Mouse (Mus musculus) hindbrain, postnatal 0 days (tissue): ENCODE results near the gene Vps37b. TPM values are rescaled to one million over a fixed set of nuclear protein-coding genes. Genes with fewer than 3 reads are reported as not detected.
A peak's percentile ranks its signal among the peaks of the same experiment; 100 is the strongest.

Source experiments
- ATAC-seq: fragments of 200-750 bp; cut with Nextera tagmentation; 2 replicates; pipeline ENCODE4 v1.8.0; 2017; ENCODE audit warnings: mild to moderate bottlenecking, moderate TSS enrichment, moderate library complexity
- DNase-seq: peaks from one replicate; pipeline ENCODE4 v3.0.0-alpha.2; 2015; ENCODE audit warnings: low spot score
- H3K27ac ChIP-seq: fragments of 300-500 bp; sonication (generic); 2 replicates; pipeline ENCODE4 v1.5.1; 2014; ENCODE audit warnings: mild to moderate bottlenecking
- H3K27me3 ChIP-seq: fragments of 300-500 bp; sonication (generic); 2 replicates; pipeline ENCODE4 v1.6.1; 2014; ENCODE audit warnings: low read length, mixed read lengths; ENCODE audit not compliant: insufficient read depth
- H3K36me3 ChIP-seq: fragments of 300-500 bp; sonication (generic); 2 replicates; pipeline ENCODE4 v1.6.1; 2014; ENCODE audit warnings: low read length, mixed read lengths; ENCODE audit not compliant: insufficient read depth
- H3K4me1 ChIP-seq: fragments of 300-500 bp; sonication (generic); 2 replicates; pipeline ENCODE4 v1.6.1; 2014; ENCODE audit warnings: antibody characterized with exemption, low read length, mixed read lengths; ENCODE audit not compliant: insufficient read depth
- H3K4me2 ChIP-seq: fragments of 300-500 bp; sonication (generic); 2 replicates; pipeline ENCODE4 v1.6.1; 2014; ENCODE audit warnings: low read depth, mild to moderate bottlenecking, low read length, moderate library complexity, mixed read lengths
- H3K4me3 ChIP-seq: fragments of 300-500 bp; sonication (generic); 2 replicates; pipeline ENCODE4 v1.5.1; 2014; ENCODE audit warnings: low read length
- H3K9ac ChIP-seq: fragments of 300-500 bp; sonication (generic); replicated peaks from 2 replicates; pipeline ENCODE4 v1.6.1; 2014; ENCODE audit warnings: mild to moderate bottlenecking, low read length, moderate library complexity, mixed read lengths
- H3K9me3 ChIP-seq: fragments of 300-500 bp; sonication (generic); 2 replicates; pipeline ENCODE4 v1.6.1; 2016; ENCODE audit warnings: low read length, mixed read lengths
- CTCF ChIP-seq: IDR thresholded peaks from 2 replicates; pipeline ENCODE4 v1.5.1; 2016; ENCODE audit warnings: antibody characterized with exemption, control low read depth, low read depth
- WGBS: fragments of 180-500 bp; shearing (Covaris S2); extraction: QIAGEN DNeasy Blood & Tissue Kit; methylation state at CpG from one replicate; pipeline ENCODE4 v1.1.7; 2014; 5-methylcytosine and 5-hydroxymethylcytosine counted together
- polyA plus RNA-seq: library from polyadenylated mRNA; unstranded; fragments of >200 nt; fragmentation: Nextera tagmentation; extraction: Ambion mirVana; gene quantifications from 2 replicates; pipeline ENCODE4 v1.2.1, GENCODE M21; 2015
- total RNA-seq: library from RNA; depleted of rRNA; stranded (reverse); fragments of >200 nt; gene quantifications from 2 replicates; pipeline ENCODE4 v1.2.3, GENCODE M21; 2014

Gene Vps37b
- total and polyA plus RNA-seq, 2 experiments from 2014 or later = 94.0 to 104 TPM

GRCm38 (mm10) chr5:123980521-123981249 lies 51.4 kb downstream of the Vps37b start:
- Histone ChIP-seq H3K4me1 (peaks cover 11% of the 10 kb centered on the region; the same call in 1 of the 2 replicates), H3K9me3 (no peaks in the 10 kb centered on the region), H3K4me3 (no peak overlapping the region), H3K9ac (no peak overlapping the region), H3K36me3 (no peaks in the 10 kb centered on the region), H3K27ac (peak overlapping the region; percentile 37; the same call in 1 of the 2 replicates), H3K4me2 (no peak overlapping the region), H3K27me3 (no peaks in the 10 kb centered on the region)
- 73% methylated on average over 9 of the region's 9 CpGs for WGBS
- ATAC-seq = no peak; the same call in 1 of the 2 replicates
- TF ChIP-seq CTCF = no peak
- no peak for DNase-seq

- Histone ChIP-seq H3K36me3 (no peaks in the 10 kb centered on the region), H3K9me3 (no peaks in the 10 kb centered on the region), H3K27ac (no peak overlapping the region; the same call in 1 of the 2 replicates), H3K4me2 (no peak overlapping the region), H3K4me3 (no peak overlapping the region), H3K27me3 (no peaks in the 10 kb centered on the region), H3K9ac (no peak overlapping the region), H3K4me1 (peaks cover 11% of the 10 kb centered on the region; the same call in 1 of the 2 replicates)
- TF ChIP-seq CTCF = no peak
- 72% methylated on average over 4 of the region's 4 CpGs for WGBS
- ATAC-seq (no peak), DNase-seq (no peak)
These were observed 52.1 kb downstream of the Vps37b start for GRCm38 (mm10) chr5:123979980-123980369.

DNA sequence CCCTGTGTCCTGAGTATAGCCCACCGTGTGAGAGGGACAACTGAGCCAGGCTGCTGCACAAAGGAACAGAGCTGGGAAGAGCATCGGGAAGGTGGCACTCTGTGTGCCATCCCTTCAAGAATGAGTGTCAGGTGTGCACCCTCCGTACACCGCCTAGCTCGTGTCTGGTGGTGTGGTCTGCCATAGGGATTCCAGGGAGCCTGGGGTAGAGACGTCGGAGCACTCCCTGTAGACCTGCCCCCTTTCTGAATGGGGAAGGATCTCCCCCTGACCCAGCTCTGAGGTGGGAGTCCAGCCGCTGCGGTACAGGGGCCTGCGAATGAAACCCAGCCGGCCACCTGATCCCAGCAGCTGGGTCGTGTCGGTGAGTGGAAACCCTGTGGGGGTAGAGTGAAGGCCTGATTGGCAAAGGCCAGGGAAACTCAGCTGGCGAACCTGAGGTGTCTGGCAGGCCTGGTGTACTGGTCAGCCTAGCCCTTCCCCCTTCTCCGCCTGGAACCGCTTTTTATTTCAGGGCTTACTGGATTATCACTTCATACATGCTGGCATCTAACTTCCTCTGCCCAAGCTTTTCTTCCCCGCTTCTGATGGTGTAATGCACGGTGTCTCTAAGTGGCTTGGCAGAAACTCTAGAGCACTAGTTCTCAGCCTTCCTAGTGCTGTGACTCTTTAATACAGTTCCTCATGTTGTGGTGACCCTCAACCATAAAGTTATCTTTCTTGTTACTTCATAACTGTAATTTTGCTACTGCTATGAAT lies 52.7 kb downstream of the Vps37b start:
- no peaks in the 10 kb centered on the region for H3K9me3 ChIP-seq
- H3K4me1 ChIP-seq = peaks cover 17% of the 10 kb centered on the region; the same call in 1 of the 2 replicates
- H3K36me3 ChIP-seq = no peaks in the 10 kb centered on the region
- no peak for TF ChIP-seq CTCF
- no peak overlapping the region for H3K4me3 ChIP-seq
- H3K27ac ChIP-seq = no peak overlapping the region
- H3K27me3 ChIP-seq = no peaks in the 10 kb centered on the region
- 0 out of 2 replicates have a peak overlapping the region, but pooled peaks have one; percentile 9 for H3K9ac ChIP-seq
- peak; percentile 31 for DNase-seq
- peak; percentile 38; the same call in 1 of the 2 replicates for ATAC-seq
- WGBS = 59% methylated on average over 18 of the region's 18 CpGs
- H3K4me2 ChIP-seq = no peak overlapping the region

- no peaks in the 10 kb centered on the region for H3K9me3 ChIP-seq
- DNase-seq (no peak), ATAC-seq (no peak)
- H3K4me3 ChIP-seq = no peak overlapping the region
- TF ChIP-seq CTCF = no peak
- no peak overlapping the region for H3K9ac ChIP-seq
- H3K27ac ChIP-seq = no peak overlapping the region
- no peaks in the 10 kb centered on the region for H3K36me3 ChIP-seq
- no peak overlapping the region for H3K4me2 ChIP-seq
- 71% methylated on average over 5 of the region's 5 CpGs for WGBS
- H3K4me1 ChIP-seq = peaks cover 18% of the 10 kb centered on the region; the same call in 1 of the 2 replicates
- no peaks in the 10 kb centered on the region for H3K27me3 ChIP-seq
These were observed 53.9 kb downstream of the Vps37b start for GRCm38 (mm10) chr5:123978131-123978530.

DNA sequence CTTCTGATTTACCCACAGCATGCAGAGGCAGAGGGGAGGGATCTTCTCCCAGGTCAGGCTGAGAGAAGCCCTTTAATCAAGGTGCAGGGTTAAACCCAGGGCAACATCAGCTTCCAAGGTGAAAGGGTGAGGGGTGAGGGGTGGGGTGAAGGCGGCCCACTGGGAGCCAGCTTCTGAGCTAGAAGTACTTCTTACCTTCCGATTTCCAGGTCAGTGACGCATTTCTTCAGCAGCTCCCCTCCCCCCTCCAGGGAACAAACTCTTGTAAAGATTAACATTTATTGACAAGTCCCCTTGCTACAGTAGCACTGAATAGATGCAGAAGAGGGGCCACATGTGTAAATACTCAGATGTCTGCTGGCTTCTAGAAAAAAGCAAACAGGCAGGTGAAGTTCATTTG lies 54.8 kb downstream of the Vps37b start:
- no peak overlapping the region for H3K27ac ChIP-seq
- no peak overlapping the region for H3K4me3 ChIP-seq
- DNase-seq (no peak), ATAC-seq (no peak)
- H3K4me2 ChIP-seq = no peak overlapping the region
- H3K36me3 ChIP-seq = no peaks in the 10 kb centered on the region
- H3K9ac ChIP-seq = no peak overlapping the region
- WGBS = 63% methylated on average over 3 of the region's 3 CpGs
- peaks cover 23% of the 10 kb centered on the region; the same call in 1 of the 2 replicates for H3K4me1 ChIP-seq
- no peaks in the 10 kb centered on the region for H3K27me3 ChIP-seq
- no peaks in the 10 kb centered on the region for H3K9me3 ChIP-seq
- no peak for TF ChIP-seq CTCF

- Histone ChIP-seq H3K4me3 (no peak overlapping the region), H3K27ac (no peak overlapping the region), H3K4me1 (peaks cover 21% of the 10 kb centered on the region; the same call in 1 of the 2 replicates), H3K36me3 (no peaks in the 10 kb centered on the region), H3K9me3 (no peaks in the 10 kb centered on the region), H3K9ac (no peak overlapping the region; the same call in 1 of the 2 replicates), H3K4me2 (peak overlapping the region; percentile 95; the same call in 1 of the 2 replicates), H3K27me3 (no peaks in the 10 kb centered on the region)
- WGBS = 63% methylated on average over 6 of the region's 6 CpGs
- ATAC-seq (no peak), DNase-seq (no peak)
- no peak for TF ChIP-seq CTCF
These were observed 56.3 kb downstream of the Vps37b start for GRCm38 (mm10) chr5:123975668-123976180.
